Mouse (Mus musculus): ENCODE results near the gene Tbata.

The Tbata gene

GRCm38 (mm10) chr10:61171654-61172053 lies at the start of gene Tbata:
Gene Tbata, plus strand, starts transcription at chr10:61171954.
- no peak for DNase-seq (ENCODE audit: low spot score)

- DNase-seq (ENCODE audit: low spot score), result no peak
Observed at GRCm38 (mm10) chr10:61123276-61123913, 48.4 kb upstream of the Tbata start.

DNA sequence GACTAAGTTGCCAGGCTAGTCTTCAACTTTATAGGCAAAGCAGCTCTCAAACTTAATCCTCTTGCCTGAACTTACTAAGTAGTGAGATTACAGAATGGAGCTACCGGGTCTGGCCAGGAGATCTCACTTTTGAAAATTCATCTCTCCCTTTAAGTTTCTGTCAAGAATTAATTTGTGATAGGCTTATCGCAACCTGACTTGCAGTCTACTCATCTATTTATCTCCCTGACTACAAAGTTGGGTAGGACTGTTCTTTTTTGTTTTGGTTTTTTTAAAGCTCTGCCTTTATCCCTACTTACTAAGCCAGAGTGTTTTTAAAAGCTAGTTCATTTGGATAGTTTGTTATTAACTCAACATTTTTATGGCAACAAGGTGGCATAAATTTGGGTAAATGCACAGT lies 47.3 kb upstream of the Tbata start:
- DNase-seq (ENCODE audit: low spot score), result no peak

DNA sequence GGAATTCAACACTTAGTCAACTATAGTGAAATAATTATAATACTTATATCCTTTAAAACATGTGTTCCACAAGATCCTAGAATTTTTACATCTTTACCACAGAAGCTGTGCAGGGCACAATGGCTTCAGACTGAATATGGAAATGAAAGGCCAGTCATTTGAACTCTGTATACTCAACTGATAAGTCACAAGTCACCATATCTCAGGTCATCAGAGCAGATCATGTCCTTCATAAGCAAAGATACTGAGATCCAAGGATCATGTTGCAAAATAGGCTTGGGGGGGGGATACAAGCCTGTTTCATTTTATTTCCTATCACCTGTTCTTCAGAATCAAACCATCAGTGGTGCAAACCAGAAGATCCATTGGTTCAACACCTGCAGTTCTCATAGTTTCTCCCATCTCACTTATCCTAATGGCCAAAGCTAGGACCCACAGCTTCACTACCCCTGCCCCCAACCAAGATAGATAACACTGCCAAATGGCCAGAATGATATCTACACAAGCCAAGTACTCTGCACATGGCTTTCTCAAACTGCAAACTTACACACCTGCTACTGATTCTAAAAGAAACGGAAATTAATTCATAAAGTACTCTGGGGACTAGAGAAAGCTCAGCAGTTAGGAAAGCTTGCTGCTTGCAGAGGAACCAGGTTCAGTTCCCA lies 42.9 kb upstream of the Tbata start:
- DNase-seq (ENCODE audit: low spot score), result no peak

DNA sequence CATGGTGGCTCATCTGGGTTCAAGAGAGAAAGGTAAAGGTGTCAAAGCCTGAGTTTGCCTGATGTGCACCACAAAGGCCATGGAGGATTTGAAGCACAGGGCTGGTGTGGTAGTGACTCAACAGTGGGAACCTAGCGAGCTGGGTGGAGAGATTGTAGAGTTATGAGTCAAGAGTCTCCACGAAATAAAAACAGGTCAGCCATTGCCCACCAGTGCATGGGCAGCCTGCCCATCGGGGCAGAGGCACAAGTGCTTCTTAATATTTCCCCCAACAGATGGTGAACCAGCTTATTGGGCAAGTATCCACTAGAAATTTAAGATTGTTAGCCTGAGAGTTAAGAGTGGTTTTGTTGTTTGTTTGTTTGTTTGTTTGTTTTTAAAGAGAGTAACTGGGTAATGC lies 40.8 kb upstream of the Tbata start:
- DNase-seq (ENCODE audit: low spot score), result no peak

DNA sequence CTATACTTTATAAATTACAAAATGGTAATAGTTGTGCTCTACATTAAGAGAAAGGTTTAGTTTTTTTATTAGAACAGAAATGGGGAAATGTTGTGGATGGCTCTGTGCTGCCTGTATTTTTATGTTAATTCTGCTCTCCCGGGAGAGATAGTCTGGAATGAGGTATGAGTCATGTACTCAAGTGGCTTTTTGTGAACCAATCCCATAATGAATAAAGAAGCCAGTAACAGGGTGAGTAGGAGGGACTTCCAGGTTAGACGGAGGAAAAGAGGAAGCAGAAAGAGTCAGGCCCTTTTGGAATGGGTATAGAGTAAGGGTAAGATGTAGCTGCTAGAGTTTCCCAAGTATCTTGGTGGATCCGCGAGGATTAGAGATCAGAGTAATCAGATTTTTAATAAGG lies 37.7 kb upstream of the Tbata start:
- no peak for DNase-seq (ENCODE audit: low spot score)

- DNase-seq (ENCODE audit: low spot score), result no peak
Observed at GRCm38 (mm10) chr10:61135226-61135839, 36.4 kb upstream of the Tbata start.

GRCm38 (mm10) chr10:61137567-61137966 lies 34.2 kb upstream of the Tbata start:
- no peak for DNase-seq (ENCODE audit: low spot score)

DNA sequence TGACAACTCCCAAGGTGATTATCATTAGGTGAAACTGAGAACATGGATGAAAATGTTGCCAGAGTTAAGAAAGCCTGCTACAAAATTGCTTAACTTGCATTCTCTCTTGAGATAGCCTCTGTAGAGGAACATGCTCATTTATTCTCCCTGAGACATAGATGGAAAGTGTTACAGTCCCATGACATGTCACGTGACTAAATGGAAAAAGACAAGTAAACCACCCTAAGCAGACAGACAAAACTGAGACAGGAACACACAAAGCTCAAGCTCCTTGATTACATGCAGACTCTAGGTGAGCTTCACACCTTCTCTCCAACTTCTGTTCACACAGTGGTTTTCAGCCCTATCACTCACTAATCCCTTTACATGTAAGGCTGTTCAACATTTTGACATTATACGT lies 28.4 kb upstream of the Tbata start:
- DNase-seq (ENCODE audit: low spot score), result no peak

DNA sequence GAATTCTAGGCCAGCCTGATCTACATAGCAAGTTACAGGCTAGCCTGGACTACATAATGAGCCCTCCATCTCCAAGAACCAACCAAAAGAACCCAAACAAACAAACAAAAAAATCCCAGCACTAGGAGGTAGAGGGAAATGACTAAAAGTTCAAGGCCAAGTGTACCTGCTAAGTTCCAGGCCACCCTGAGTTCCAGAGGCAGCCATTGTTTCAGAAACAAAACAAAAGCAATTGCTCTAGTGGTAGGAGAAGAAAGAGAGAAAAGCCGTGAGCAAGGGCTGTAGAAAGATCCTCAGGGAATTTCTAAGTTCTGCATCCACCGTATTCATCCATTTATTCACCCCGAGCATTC lies 26.0 kb upstream of the Tbata start:
- no peak for DNase-seq (ENCODE audit: low spot score)

GRCm38 (mm10) chr10:61146119-61146806 lies 25.5 kb upstream of the Tbata start:
- DNase-seq (ENCODE audit: low spot score), result peak; percentile 21

DNA sequence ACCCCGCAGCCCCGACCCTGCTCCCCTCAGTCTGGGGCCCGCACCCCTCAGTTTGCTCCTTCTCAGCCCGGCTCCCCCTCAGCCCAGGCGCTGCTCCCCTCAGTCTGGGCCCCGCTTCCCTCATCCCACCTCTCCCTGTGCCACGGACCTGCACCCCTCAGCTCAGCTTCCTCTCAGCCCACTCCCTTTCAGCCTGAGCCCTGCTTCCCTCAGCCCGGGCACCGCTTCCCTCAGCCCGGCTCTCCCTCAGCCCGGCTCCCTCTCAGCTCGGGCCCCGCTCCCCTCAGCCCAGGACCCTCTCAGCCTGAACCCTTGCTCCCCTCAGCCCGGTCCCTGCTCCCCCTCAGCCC lies 25.0 kb upstream of the Tbata start:
- DNase-seq (ENCODE audit: low spot score), result no peak

GRCm38 (mm10) chr10:61147157-61148040 lies 24.4 kb upstream of the Tbata start, which contains the start of gene Sgpl1:
Gene Sgpl1, minus strand, starts transcription at chr10:61147703.
- DNase-seq (ENCODE audit: low spot score), result peak; percentile 86

DNA sequence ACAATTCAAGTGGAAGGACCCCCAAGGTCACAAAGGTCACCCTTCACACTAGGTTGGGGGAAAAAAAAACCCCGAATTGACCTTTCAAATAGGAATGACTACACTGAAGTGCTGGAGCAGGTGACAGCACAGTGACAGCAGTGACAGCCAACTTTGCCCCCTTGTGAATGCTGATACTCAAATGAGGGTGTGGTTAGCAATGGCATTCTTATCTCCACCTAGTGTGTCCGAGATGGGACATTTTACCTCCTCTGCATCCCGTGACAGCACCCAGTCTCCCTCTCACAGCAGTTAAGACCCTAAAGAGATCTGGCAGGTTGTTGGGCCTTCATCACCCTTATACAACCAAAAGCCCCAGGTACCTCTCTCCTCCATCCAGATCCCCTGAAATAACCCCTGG lies 22.3 kb upstream of the Tbata start:
- no peak for DNase-seq (ENCODE audit: low spot score)

DNA sequence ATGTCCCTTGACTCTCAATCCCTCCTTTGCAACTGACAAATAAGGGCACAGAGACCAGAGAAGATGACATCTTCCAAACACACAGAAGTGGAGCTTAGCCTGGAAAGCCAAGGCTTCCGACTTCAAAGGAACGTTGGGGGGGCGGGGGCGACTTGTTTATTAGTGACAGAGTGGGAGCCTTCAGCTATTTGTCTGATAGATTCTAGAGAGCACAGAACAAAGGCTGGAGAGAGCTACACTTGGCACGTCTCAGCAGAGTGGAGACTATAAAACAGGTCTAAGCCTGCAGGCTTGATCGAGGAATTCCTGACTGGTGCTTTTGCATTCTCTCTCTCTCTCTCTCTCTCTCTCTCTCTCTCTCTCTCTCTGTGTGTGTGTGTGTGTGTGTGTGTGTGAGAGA lies 21.1 kb upstream of the Tbata start:
- DNase-seq (ENCODE audit: low spot score), result no peak

- no peak for DNase-seq (ENCODE audit: low spot score)
Observed at GRCm38 (mm10) chr10:61152131-61152530, 19.6 kb upstream of the Tbata start.

- no peak for DNase-seq (ENCODE audit: low spot score)
Observed at GRCm38 (mm10) chr10:61155611-61156010, 16.1 kb upstream of the Tbata start.

DNA sequence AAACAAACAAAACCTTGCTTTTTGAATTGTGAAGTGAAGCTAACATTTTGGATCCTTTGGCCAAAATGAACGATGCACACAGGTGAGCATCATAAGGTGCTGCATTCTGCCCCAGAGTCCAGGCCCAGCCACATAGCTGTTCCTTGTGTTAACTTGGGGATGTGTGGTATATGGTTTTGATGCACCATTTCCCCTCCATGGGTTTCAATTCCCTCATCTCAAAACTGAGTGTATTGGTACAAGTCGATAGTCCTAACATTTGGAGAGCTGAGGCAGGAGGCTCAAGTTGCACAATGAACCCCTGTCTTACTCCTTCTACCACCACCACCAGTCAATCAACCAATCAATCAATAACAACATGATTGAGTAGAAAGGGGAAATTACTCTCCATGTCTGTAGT lies 15.3 kb upstream of the Tbata start:
- no peak for DNase-seq (ENCODE audit: low spot score)

DNA sequence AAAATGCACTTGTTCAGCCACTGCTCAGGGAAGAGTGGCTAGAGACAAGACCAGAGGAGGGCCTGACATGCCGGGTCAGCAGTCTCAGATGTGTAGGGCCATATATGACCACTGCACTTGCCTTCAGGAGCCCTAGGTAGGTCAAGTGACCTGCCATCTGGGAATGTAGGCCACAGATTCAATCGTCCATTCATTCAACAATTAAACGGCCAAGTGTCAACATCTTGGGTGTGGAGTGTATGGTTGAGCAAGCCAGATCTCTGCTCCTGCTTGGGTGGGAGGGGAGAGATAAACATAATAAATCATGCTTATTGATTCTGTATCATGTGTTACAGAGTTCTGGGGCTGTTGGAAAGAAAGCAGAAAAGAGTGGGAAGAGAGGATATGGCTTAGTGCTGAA lies 13.2 kb upstream of the Tbata start:
- no peak for DNase-seq (ENCODE audit: low spot score)

GRCm38 (mm10) chr10:61160089-61160488 lies 11.7 kb upstream of the Tbata start:
- no peak for DNase-seq (ENCODE audit: low spot score)

- DNase-seq (ENCODE audit: low spot score), result peak; percentile 59
Observed at GRCm38 (mm10) chr10:61160671-61161070, 11.1 kb upstream of the Tbata start.

- no peak for DNase-seq (ENCODE audit: low spot score)
Observed at GRCm38 (mm10) chr10:61162366-61162765, 9.4 kb upstream of the Tbata start.
